Mouse (Mus musculus): ENCODE results near the gene Ctps. TPM values are rescaled to one million over a fixed set of nuclear protein-coding genes. Genes with fewer than 3 reads are reported as not detected.

Gene Ctps
- total RNA-seq, 2 experiments from 2014 or later: 30.3 to 36.1 TPM

GRCm38 (mm10) chr4:120580894-120581293, 10.8 kb upstream of the Ctps start:
- no peak for DNase-seq
- intact Hi-C loops (cut with DNase I): loop anchor here (10.0 kb wide), 1 partner anchor 334 kb away; no protein-coding TSS in a partner anchor

- no peak for DNase-seq
- intact Hi-C loops (cut with DNase I): loop anchor here (2.0 kb wide), 1 partner anchor 253 kb away; no protein-coding TSS in a partner anchor
Measured at GRCm38 (mm10) chr4:120571691-120572090, 1.6 kb upstream of the Ctps start.

- DNase-seq: no peak
- intact Hi-C loops (cut with DNase I): loop anchor here (2.0 kb wide), 1 partner anchor 254 kb away; no protein-coding TSS in a partner anchor
Measured at GRCm38 (mm10) chr4:120571070-120571464, 991 bp upstream of the Ctps start.

- intact Hi-C loops (cut with DNase I): loop anchor here (2.0 kb wide), 1 partner anchor 254 kb away; no protein-coding TSS in a partner anchor
Measured at GRCm38 (mm10) chr4:120570438-120571069, 478 bp upstream of the Ctps start.

GRCm38 (mm10) chr4:120569025-120569424, 1.1 kb downstream of the Ctps start:
- peak in 1 of 2 experiments; percentile 15 for DNase-seq
- intact Hi-C loops (cut with DNase I): no loop called here

More at GRCm38 (mm10) chr4:120570438-120571069, 478 bp upstream of the Ctps start:
- DNase-seq: peak in 1 of 2 experiments; percentile 7

- DNase-seq: peak in 1 of 2 experiments; percentile 22
- intact Hi-C loops (cut with DNase I): no loop called here
Measured at GRCm38 (mm10) chr4:120568005-120568404, 2.1 kb downstream of the Ctps start.

GRCm38 (mm10) chr4:120565726-120566125, 4.3 kb downstream of the Ctps start:
- intact Hi-C loops (cut with DNase I): no loop called here

GRCm38 (mm10) chr4:120556592-120556991, 13.5 kb downstream of the Ctps start:
- intact Hi-C loops (cut with DNase I): no loop called here
- no peak for DNase-seq

More at GRCm38 (mm10) chr4:120565726-120566125, 4.3 kb downstream of the Ctps start:
- no peak for DNase-seq

GRCm38 (mm10) chr4:120544896-120545295, 25.2 kb downstream of the Ctps start:
- DNase-seq: no peak
- intact Hi-C loops (cut with DNase I): no loop called here

- intact Hi-C loops (cut with DNase I): no loop called here
Measured at GRCm38 (mm10) chr4:120538664-120539063, 31.4 kb downstream of the Ctps start.

GRCm38 (mm10) chr4:120531986-120532385, 38.1 kb downstream of the Ctps start, which contains the start of gene Slfnl1:
Gene Slfnl1, plus strand, starts transcription at chr4:120532231.
- no peak for DNase-seq
- intact Hi-C loops (cut with DNase I): no loop called here

More at GRCm38 (mm10) chr4:120538664-120539063, 31.4 kb downstream of the Ctps start:
- DNase-seq: no peak

GRCm38 (mm10) chr4:120528171-120528570, 41.9 kb downstream of the Ctps start:
- intact Hi-C loops (cut with DNase I): no loop called here
- no peak for DNase-seq

- no peak for DNase-seq
- intact Hi-C loops (cut with DNase I): no loop called here
Measured at GRCm38 (mm10) chr4:120523092-120523491, 47.0 kb downstream of the Ctps start.

GRCm38 (mm10) chr4:120522351-120522750, 47.7 kb downstream of the Ctps start:
- intact Hi-C loops (cut with DNase I): no loop called here

GRCm38 (mm10) chr4:120521761-120522160, 48.3 kb downstream of the Ctps start:
- no peak for DNase-seq
- intact Hi-C loops (cut with DNase I): no loop called here

More at GRCm38 (mm10) chr4:120522351-120522750, 47.7 kb downstream of the Ctps start:
- DNase-seq: no peak

- DNase-seq: no peak
- intact Hi-C loops (cut with DNase I): loop anchor here (5.0 kb wide), 1 partner anchor 130 kb away; no protein-coding TSS in a partner anchor
Measured at GRCm38 (mm10) chr4:120517335-120517734, 52.7 kb downstream of the Ctps start.

GRCm38 (mm10) chr4:120516907-120517306, 53.2 kb downstream of the Ctps start:
- no peak for DNase-seq
- intact Hi-C loops (cut with DNase I): loop anchor here (5.0 kb wide), 1 partner anchor 130 kb away; no protein-coding TSS in a partner anchor

- intact Hi-C loops (cut with DNase I): loop anchor here (5.0 kb wide), 1 partner anchor 129 kb away; no protein-coding TSS in a partner anchor
- no peak for DNase-seq
Measured at GRCm38 (mm10) chr4:120516491-120516890, 53.6 kb downstream of the Ctps start.

GRCm38 (mm10) chr4:120514366-120514765, 55.7 kb downstream of the Ctps start:
- intact Hi-C loops (cut with DNase I): no loop called here
- no peak for DNase-seq

GRCm38 (mm10) chr4:120511203-120511602, 58.9 kb downstream of the Ctps start:
- DNase-seq: no peak
- intact Hi-C loops (cut with DNase I): no loop called here

- intact Hi-C loops (cut with DNase I): no loop called here
- no peak for DNase-seq
Measured at GRCm38 (mm10) chr4:120506955-120507354, 63.1 kb downstream of the Ctps start.
